Mouse (Mus musculus) liver, embryonic 14.5 days (tissue): ENCODE data around the gene Ehbp1l1. TPM values are rescaled to one million over a fixed set of nuclear protein-coding genes. Genes with fewer than 3 reads are reported as not detected.
A peak's percentile ranks its signal among the peaks of the same experiment; 100 is the strongest.

Source experiments
- ATAC-seq: fragments of 200-750 bp; cut with Nextera tagmentation; 2 replicates; pipeline ENCODE4 v1.8.0; 2017; ENCODE audit warnings: moderate number of reproducible peaks, mild to moderate bottlenecking, moderate library complexity; ENCODE audit not compliant: insufficient read depth
- DNase-seq, 3 experiments: peaks; one replicate each; pipeline ENCODE4 v3.0.0-alpha.2; 2012 to 2013; ENCODE audit warnings: low read depth in 3 of 3, low spot score in 3 of 3
- H3K27ac ChIP-seq: fragments of 300-500 bp; sonication (generic); 2 replicates; pipeline ENCODE4 v1.5.1; 2014; ENCODE audit warnings: moderate library complexity, mild to moderate bottlenecking, control low read depth, inconsistent platforms
- H3K27me3 ChIP-seq: fragments of 300-500 bp; sonication (generic); 2 replicates; pipeline ENCODE4 v1.6.1; 2014; ENCODE audit warnings: mild to moderate bottlenecking, low read length, moderate library complexity; ENCODE audit not compliant: control insufficient read depth, insufficient read depth
- H3K36me3 ChIP-seq: fragments of 300-500 bp; sonication (generic); replicated peaks from 2 replicates; pipeline ENCODE4 v1.6.1; 2014; ENCODE audit warnings: low read depth; ENCODE audit not compliant: control insufficient read depth, insufficient read depth
- H3K4me1 ChIP-seq, 2 experiments: fragments of 200-500 bp in 1 of 2; fragments of 300-500 bp in 1 of 2; sonication (generic) in 1 of 2; replicated peaks; 2 replicates each; pipeline ENCODE4 v1.6.1; 2012 to 2014; ENCODE audit warnings: antibody characterized with exemption in 1 of 2, inconsistent platforms in 1 of 2, low read length in 1 of 2; ENCODE audit not compliant: control insufficient read depth in 2 of 2, insufficient read depth in 2 of 2
- H3K4me2 ChIP-seq: fragments of 300-500 bp; sonication (generic); 2 replicates; pipeline ENCODE4 v1.6.1; 2014; ENCODE audit warnings: low read depth, mild to moderate bottlenecking, control low read depth, moderate library complexity
- H3K4me3 ChIP-seq, 2 experiments: fragments of 200-500 bp in 1 of 2; fragments of 300-500 bp in 1 of 2; sonication (generic) in 1 of 2; 2 replicates each; pipeline ENCODE4 v1.5.1; 2012 to 2014; ENCODE audit warnings: low read depth in 2 of 2, low read length in 2 of 2, mild to moderate bottlenecking in 2 of 2, control low read depth in 1 of 2, inconsistent platforms in 1 of 2, moderate library complexity in 1 of 2; ENCODE audit not compliant: insufficient read depth in 1 of 2
- H3K9ac ChIP-seq: fragments of 300-500 bp; sonication (generic); replicated peaks from 2 replicates; pipeline ENCODE4 v1.6.1; 2014; ENCODE audit warnings: mild to moderate bottlenecking, control low read depth, moderate library complexity
- H3K9me3 ChIP-seq: fragments of 300-500 bp; sonication (generic); 2 replicates; pipeline ENCODE4 v1.6.1; 2016; ENCODE audit warnings: low read length, mixed read lengths; ENCODE audit not compliant: control insufficient read depth
- CTCF ChIP-seq: IDR thresholded peaks from 2 replicates; pipeline ENCODE4 v1.5.1; 2016; ENCODE audit warnings: antibody characterized with exemption, low read depth, control low read depth
- EP300 ChIP-seq: IDR thresholded peaks from 2 replicates; pipeline ENCODE4 v1.6.1; 2016; ENCODE audit warnings: antibody characterized with exemption, low read depth
- WGBS: fragments of 180-500 bp; shearing (Covaris S2); extraction: QIAGEN DNeasy Blood & Tissue Kit; methylation state at CpG from one replicate; pipeline ENCODE4 v1.1.7; 2014; ENCODE audit not compliant: insufficient replicate concordance; 5-methylcytosine and 5-hydroxymethylcytosine counted together
- polyA plus RNA-seq, 2 experiments: library from polyadenylated mRNA; depleted of rRNA in 1 of 2; stranded (reverse) in 1 of 2; unstranded in 1 of 2; fragments of >200 nt; fragmentation: Nextera tagmentation in 1 of 2; extraction: Ambion mirVana in 1 of 2; gene quantifications; 2 replicates each; pipeline versions ENCODE4 v1.2.1 to v1.2.3; 2012 to 2014

The Ehbp1l1 gene
- polyA plus RNA-seq, 2 experiments = 66.0 to 95.5 TPM

DNA sequence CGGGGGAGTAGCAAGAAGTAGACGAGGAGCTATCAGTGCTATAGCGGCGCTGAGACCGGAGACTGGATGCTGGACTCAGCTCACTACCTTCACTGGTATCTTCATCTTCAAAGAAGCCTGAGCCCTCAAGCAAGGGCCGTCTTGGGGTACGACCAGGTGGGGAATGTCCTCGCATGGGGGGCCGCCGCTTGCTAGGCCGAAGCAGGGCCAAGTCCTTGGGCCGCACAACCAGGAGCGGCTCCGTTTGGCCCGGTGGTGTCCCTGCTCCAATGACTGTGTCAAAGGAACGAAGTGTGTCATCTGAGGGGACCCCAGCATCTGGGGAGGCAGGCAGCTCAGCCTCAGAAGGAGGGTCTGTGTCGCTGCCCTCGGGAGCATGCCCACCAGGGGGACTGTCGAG, 40.7 kb downstream of the Ehbp1l1 start:
- DNase-seq (no peak), ATAC-seq (no peak)
- Histone ChIP-seq H3K4me2 (no peak overlapping the region), H3K4me1 (peaks cover 12% of the 10 kb centered on the region in 2 experiments), H3K36me3 (peaks cover 43% of the 10 kb centered on the region), H3K9ac (no peak overlapping the region), H3K27ac (no peak overlapping the region), H3K27me3 (no peaks in the 10 kb centered on the region), H3K4me3 (no peak overlapping the region), H3K9me3 (no peaks in the 10 kb centered on the region)
- WGBS = 91% methylated on average over 19 of the region's 19 CpGs
- TF ChIP-seq EP300 = no peak
- TF ChIP-seq CTCF = no peak

DNA sequence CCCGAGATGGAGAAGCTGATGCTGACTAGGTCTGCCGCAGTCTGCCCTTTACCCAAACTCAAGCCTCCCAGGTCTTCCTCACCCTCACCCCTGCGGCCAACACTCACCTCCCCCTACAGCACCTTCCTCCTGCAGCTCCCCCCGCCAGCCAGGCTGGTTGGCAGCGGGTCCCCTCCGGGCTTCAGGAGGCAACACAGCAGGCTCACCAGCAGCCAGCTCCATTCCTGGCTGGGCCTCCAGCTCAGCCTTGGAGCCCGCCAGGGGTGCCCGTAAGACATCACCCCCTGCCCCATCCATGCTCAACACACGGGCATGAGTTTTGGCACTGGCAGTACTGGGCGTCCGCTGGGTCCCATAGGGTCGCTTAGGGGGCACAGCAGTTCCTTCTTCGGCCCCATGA, 41.1 kb downstream of the Ehbp1l1 start:
- no peak overlapping the region for H3K4me2 ChIP-seq

DNA sequence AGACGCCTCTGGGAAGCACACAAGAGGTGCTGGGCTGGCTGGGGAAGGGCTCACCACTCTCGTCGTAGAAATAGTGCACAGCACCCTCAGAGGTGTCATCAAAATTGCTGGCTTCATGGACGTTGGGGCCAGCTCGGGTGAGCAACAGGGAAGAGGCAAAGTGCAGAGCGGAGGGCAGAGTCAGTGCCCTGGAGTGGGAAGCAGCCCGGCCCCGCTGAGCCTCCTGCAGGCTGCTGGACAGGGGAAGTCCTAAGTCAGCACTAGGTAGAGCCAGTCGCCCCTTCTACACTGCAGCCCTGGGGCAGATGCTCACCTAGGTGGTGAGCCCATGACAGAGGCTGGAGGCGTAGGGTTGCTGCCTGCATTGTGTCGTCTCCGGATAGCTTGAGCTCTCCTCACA, 41.9 kb downstream of the Ehbp1l1 start:
- 89% methylated on average over 12 of the region's 12 CpGs for whole genome bisulfite sequencing
- DNase-seq (no peak), ATAC-seq (no peak)
- Histone ChIP-seq H3K4me2 (no peak overlapping the region), H3K36me3 (peaks cover 53% of the 10 kb centered on the region), H3K4me3 (no peak overlapping the region), H3K9ac (no peak overlapping the region), H3K27me3 (no peaks in the 10 kb centered on the region), H3K27ac (no peak overlapping the region), H3K4me1 (peaks cover 9 to 12% of the 10 kb centered on the region in 2 experiments), H3K9me3 (no peaks in the 10 kb centered on the region)
- no peak for TF ChIP-seq EP300
- no peak for TF ChIP-seq CTCF

More for the DNA sequence above, 41.1 kb downstream of the Ehbp1l1 start:
- DNase-seq (no peak), ATAC-seq (no peak)
- H3K4me1 ChIP-seq = peaks cover 9 to 12% of the 10 kb centered on the region in 2 experiments
- H3K9me3 ChIP-seq = no peaks in the 10 kb centered on the region
- H3K27me3 ChIP-seq = no peaks in the 10 kb centered on the region
- H3K27ac ChIP-seq = no peak overlapping the region
- H3K36me3 ChIP-seq = peaks cover 46% of the 10 kb centered on the region
- no peak for TF ChIP-seq CTCF
- TF ChIP-seq EP300 = no peak
- 90% methylated on average over 13 of the region's 13 CpGs for WGBS
- H3K9ac ChIP-seq = no peak overlapping the region
- H3K4me3 ChIP-seq = no peak overlapping the region

DNA sequence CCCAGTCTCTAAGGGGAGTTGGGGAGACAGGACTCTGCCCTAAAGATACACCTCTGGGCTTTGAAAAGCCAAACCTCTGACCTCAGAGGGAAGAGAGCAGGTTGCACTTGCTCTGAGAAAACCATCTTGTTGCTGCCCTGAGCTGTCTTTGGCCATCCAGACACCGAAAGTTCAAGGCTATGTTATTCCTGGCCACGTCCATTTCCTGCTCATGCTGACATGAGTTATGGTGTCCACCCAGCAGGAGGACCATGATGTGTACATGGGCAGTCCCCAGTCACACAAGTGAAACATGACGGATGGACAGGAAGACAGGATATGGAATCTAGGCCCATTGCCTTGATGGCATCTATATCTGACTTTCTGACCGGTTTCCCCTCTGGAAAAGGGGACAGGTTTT, 45.7 kb downstream of the Ehbp1l1 start:
- no peaks in the 10 kb centered on the region for H3K27me3 ChIP-seq
- no peak overlapping the region for H3K27ac ChIP-seq
- no peak overlapping the region for H3K4me3 ChIP-seq
- H3K4me2 ChIP-seq = no peak overlapping the region
- 84% methylated on average over 4 of the region's 4 CpGs for WGBS
- TF ChIP-seq EP300 = no peak
- TF ChIP-seq CTCF = no peak
- H3K36me3 ChIP-seq = peaks cover 73% of the 10 kb centered on the region
- ATAC-seq = no peak
- H3K4me1 ChIP-seq = no peaks in the 10 kb centered on the region
- DNase-seq = no peak
- no peak overlapping the region for H3K9ac ChIP-seq
- no peaks in the 10 kb centered on the region for H3K9me3 ChIP-seq

DNA sequence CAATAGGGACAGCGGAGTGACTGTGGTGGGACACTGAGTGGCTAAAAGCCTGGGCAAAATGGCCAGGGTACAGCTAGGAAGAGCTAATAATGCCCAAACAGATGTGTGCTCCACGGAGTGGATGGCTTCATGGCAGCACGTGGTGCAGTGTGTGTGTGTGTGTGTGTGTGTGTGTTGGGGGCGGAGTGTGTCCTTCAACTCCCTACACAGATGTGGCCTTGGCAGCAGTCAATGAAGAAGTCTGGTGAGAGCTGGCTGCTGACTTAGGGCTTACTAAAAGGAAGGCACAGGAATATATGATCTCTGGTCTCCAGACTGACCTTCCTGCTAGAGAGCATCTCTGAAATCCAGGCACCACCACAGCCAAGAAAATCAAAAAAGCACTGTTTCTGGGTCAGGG, 57.7 kb downstream of the Ehbp1l1 start:
- no peaks in the 10 kb centered on the region for H3K27me3 ChIP-seq
- H3K36me3 ChIP-seq = peaks cover 25% of the 10 kb centered on the region
- no peak for TF ChIP-seq EP300
- DNase-seq (no peak), ATAC-seq (no peak)
- H3K9me3 ChIP-seq = no peaks in the 10 kb centered on the region
- H3K4me3 ChIP-seq = no peak overlapping the region
- no peak overlapping the region for H3K4me2 ChIP-seq
- peak overlapping the region; percentile 44 for H3K27ac ChIP-seq
- 86% methylated on average over 4 of the region's 4 CpGs for WGBS
- peaks cover 24 to 27% of the 10 kb centered on the region in 2 experiments for H3K4me1 ChIP-seq
- no peak overlapping the region for H3K9ac ChIP-seq
